Mouse (Mus musculus): ENCODE results near the gene Depdc1a. TPM values are rescaled to one million over a fixed set of nuclear protein-coding genes. Genes with fewer than 3 reads are reported as not detected.
"Not testable (repeated sequence)": the region's sequence is repeated elsewhere in the genome, so short reads cannot be mapped to it uniquely, and the experiment has no call there.

The Depdc1a gene
- total RNA-seq (2021), result 10 to 100 TPM; 20.5 to 20.7 TPM

DNA sequence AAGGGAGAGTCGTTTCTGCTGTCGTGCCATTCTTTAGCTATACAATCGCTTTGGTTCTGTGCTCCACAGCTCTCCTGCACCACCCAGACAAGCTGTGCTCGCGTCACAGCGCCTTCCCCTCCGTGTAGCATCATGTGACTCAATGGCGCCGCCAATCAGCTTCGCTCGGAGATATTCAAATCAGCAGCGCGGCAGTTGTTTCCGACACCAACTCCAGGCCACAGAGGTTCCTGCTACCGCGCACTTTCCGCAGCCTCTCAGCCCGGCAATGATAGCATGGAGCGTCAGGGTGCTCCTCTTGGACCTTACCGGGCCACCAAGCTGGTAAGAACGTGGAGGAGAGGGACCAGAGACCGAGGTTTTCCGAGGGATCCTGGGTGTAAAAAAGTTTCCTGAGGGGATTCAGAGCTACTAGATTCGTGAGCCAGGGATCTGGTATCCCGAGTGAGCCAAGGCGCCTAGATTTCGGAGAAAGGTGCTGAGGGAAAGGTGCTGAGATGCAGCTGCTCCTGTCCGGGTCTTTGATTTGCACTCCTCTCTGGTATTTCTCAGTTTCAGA is at the start of gene Depdc1a:
TSS of gene Depdc1a (plus strand) at position 191 of the 559 bp plus-strand sequence.
- peak; percentile 94 for DNase-seq

DNA sequence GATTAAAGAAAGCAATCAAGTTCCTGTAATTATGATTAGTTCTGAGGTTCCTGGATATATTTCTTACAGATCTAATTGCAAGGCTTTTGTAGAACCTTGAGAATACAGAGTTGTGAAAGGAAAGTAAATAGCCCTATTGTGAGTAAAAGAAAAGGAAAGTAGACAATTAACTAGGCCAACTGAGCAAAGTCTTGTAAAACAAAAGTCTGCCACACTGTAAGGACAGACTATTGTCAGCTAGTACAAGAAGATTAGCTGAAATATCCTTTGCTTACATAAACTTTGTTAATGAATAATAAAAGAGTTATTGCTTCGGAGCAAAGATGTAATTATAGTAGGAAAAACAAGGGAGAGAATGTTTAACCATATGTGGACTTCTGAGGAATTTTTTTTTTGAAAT is 25.2 kb upstream of the Depdc1a start:
- DNase-seq, result no peak

- no peak for DNase-seq
Measured at GRCm38 (mm10) chr3:159475465-159475864, 19.8 kb upstream of the Depdc1a start.

DNA sequence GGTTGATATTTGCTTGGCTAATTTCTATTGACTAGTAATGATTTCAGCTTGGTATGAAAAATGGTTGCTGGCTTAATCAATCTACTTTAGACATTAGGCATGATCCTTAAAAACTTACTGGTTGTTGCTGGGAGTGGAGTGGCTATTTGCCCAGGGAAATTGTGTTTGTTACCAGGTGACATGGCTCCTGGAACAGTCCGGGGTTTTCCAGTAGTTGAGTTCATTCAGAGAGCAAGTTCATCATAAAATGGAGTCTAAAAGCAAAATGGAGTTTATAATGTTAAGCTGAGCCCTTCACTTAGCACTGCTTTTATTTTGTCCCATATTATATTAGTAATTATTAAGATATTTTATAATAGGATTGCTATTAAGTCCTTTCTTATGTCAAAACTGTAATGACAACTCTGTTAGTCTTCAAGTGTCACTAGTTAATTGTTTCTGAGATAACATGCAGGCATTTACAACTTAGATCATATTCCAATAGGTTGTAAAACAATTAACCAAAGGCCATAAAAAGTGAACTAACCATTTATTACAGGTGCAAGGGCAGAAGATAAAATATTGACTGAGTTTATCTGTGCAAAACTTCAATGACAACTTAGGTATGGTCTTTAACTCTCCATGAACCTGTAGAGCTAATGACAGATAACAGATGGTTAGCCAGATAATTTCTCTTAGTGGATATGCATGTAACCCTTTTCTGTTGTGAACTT is 17.8 kb upstream of the Depdc1a start:
- no peak for DNase-seq

GRCm38 (mm10) chr3:159494709-159495108 is 524 bp upstream of the Depdc1a start:
- DNase-seq, result not testable (repeated sequence)

DNA sequence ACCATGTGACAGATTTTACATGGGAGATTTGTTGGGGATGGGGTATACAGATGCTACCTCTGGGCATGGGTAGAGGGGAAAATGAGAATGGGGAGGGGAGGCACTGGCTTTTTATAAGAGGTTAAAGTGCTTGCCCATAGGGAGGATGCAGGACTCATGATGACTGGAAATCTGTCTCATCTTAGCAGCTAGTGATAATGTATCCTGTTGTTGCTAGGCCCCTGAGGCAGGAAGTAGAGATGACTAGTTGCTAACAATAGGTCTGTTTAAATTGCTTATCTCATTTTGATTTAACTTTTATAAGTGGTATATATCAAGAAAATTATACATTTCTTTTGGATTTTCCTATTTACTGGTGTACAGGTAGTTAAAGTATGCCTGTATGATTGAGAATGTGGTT is 13.7 kb downstream of the Depdc1a start:
- no peak for DNase-seq

- DNase-seq, result no peak
Measured at GRCm38 (mm10) chr3:159528563-159528962, 33.3 kb downstream of the Depdc1a start.

- no peak for DNase-seq
Measured at GRCm38 (mm10) chr3:159548303-159548702, 53.1 kb downstream of the Depdc1a start.

GRCm38 (mm10) chr3:159550224-159550623 is 55.0 kb downstream of the Depdc1a start:
- DNase-seq, result no peak

Other genes with a start within 250 kb of the Depdc1a start
- not detected for gene Rpe65, start 103.7 kb downstream of the Depdc1a start, total RNA-seq (2021)